Mouse (Mus musculus): ENCODE measurements at regions not wholly inside any gene's neighbourhood (a gene's known extent, or its start where the extent isn't known, plus 50 kb on each side); places are given as distances from the start of the nearest gene placed in this dataset.

GRCm38 (mm10) chr13:30082761-30083160, 53.5 kb upstream of the Mboat1 start:
- no peak for TF ChIP-seq POLR2A (IDR thresholded peaks at IDR 0.05; ENCODE audit: borderline replicate concordance, low read depth, low read length)
- no peak for TF ChIP-seq CTCF (IDR thresholded peaks at IDR 0.05; ENCODE audit: low read depth, low read length)
